Mouse (Mus musculus) midbrain, embryonic 12.5 days (tissue): ENCODE results near the gene Lrp4. TPM values are rescaled to one million over a fixed set of nuclear protein-coding genes. Genes with fewer than 3 reads are reported as not detected.
A peak's percentile ranks its signal among the peaks of the same experiment; 100 is the strongest.

Experiments used
- ATAC-seq: fragments of 200-750 bp; cut with Nextera tagmentation; 2 replicates; pipeline ENCODE4 v1.8.0; 2017; ENCODE audit warnings: low read depth, moderate TSS enrichment, moderate library complexity; ENCODE audit not compliant: low FRiP score
- H3K27ac ChIP-seq: fragments of 300-500 bp; sonication (generic); replicated peaks from 2 replicates; pipeline ENCODE4 v1.5.1; 2016; ENCODE audit warnings: mild to moderate bottlenecking
- H3K27me3 ChIP-seq: fragments of 300-500 bp; sonication (generic); 2 replicates; pipeline ENCODE4 v1.6.1; 2016; ENCODE audit warnings: mild to moderate bottlenecking
- H3K36me3 ChIP-seq: fragments of 300-500 bp; sonication (generic); 2 replicates; pipeline ENCODE4 v1.6.1; 2016
- H3K4me1 ChIP-seq: fragments of 300-500 bp; sonication (generic); 2 replicates; pipeline ENCODE4 v1.6.1; 2016
- H3K4me2 ChIP-seq: fragments of 300-500 bp; sonication (generic); replicated peaks from 2 replicates; pipeline ENCODE4 v1.6.1; 2016; ENCODE audit warnings: mild to moderate bottlenecking, moderate library complexity
- H3K4me3 ChIP-seq: fragments of 300-500 bp; sonication (generic); 2 replicates; pipeline ENCODE4 v1.5.1; 2016; ENCODE audit warnings: mild to moderate bottlenecking
- H3K9ac ChIP-seq: fragments of 300-500 bp; sonication (generic); replicated peaks from 2 replicates; pipeline ENCODE4 v1.6.1; 2016; ENCODE audit warnings: mild to moderate bottlenecking, moderate library complexity
- H3K9me3 ChIP-seq: fragments of 300-500 bp; sonication (generic); 2 replicates; pipeline ENCODE4 v1.6.1; 2016; ENCODE audit warnings: mild to moderate bottlenecking
- WGBS: fragments of 180-500 bp; shearing (Covaris S2); methylation state at CpG from one replicate; pipeline ENCODE4 v1.1.7; 2016; 5-methylcytosine and 5-hydroxymethylcytosine counted together
- polyA plus RNA-seq: library from polyadenylated mRNA; unstranded; fragments of >200 nt; fragmentation: Nextera tagmentation; extraction: Ambion mirVana; gene quantifications from 2 replicates; pipeline ENCODE4 v1.2.1, GENCODE M21; 2016

The Lrp4 gene
- 8.5 and 9.8 TPM in 2 replicates for polyA plus RNA-seq

DNA sequence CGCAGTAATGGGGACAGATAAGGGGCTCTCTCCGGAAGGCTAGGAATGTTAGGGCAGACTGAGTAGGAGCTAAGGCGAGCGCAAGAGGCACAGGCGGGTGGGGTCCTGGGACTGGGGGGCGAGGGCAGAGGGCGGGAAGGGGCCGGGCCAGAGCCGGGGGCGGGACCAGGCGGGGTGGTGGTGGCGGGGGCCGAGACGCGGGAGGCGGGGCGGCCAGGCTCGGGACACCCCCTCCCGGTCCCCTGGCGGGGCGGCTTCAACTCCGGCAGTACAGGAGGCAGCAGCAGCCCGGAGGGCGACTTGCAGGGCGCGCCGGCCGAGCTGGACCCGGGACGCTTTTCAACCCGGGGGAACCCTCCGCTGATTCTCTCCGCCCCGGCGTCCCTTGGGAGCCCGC is at the start of gene Lrp4:
TSS of gene Lrp4 (plus strand) at position 253 of the 397 bp plus-strand sequence.
- Histone ChIP-seq H3K4me1 (peaks cover 47% of the 10 kb centered on the region), H3K9me3 (peaks cover 7% of the 10 kb centered on the region; the same call in 1 of the 2 replicates), H3K9ac (peak within 1 kb of the TSS; percentile 85), H3K4me2 (peak within 1 kb of the TSS; percentile 90), H3K27ac (peak within 1 kb of the TSS; percentile 90), H3K4me3 (peak within 1 kb of the TSS; percentile 74), H3K36me3 (no peaks in the 10 kb centered on the region), H3K27me3 (0 out of 2 replicates have a peak, but pooled peaks cover 14% of the 10 kb centered on the region)
- peak; percentile 78 for ATAC-seq
- WGBS, result under 1% methylated on average over 32 of the region's 36 CpGs

GRCm38 (mm10) chr2:91408031-91408430 is 49.3 kb upstream of the Lrp4 start:
- Histone ChIP-seq H3K9me3 (no peaks in the 10 kb centered on the region), H3K4me2 (no peak overlapping the region), H3K4me3 (no peak overlapping the region), H3K27ac (no peak overlapping the region), H3K4me1 (no peaks in the 10 kb centered on the region), H3K9ac (no peak overlapping the region), H3K27me3 (no peaks in the 10 kb centered on the region), H3K36me3 (no peaks in the 10 kb centered on the region)
- 85% methylated on average over 2 of the region's 2 CpGs for WGBS
- ATAC-seq, result no peak

DNA sequence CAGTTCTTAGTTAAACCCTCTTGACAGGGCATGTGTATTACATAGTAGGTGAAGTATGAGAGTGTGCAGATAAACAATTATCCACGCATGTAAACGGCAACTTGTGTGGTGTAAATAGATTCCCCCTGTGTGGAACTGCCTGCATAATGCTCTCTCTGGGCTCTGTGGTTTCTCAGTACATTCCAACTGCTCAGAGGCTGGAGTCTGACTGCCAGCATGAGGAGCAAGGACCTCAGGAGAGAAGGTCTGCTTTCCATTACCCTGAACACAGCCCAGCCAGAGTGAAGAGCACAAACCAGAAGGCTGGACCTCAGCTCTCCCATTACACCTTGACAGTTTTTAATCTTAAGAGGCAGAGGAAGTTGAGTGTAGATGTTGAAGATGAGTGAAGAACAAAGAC is 45.8 kb upstream of the Lrp4 start:
- 82% methylated on average over 2 of the region's 2 CpGs for WGBS
- Histone ChIP-seq H3K27me3 (no peaks in the 10 kb centered on the region), H3K4me3 (no peak overlapping the region), H3K36me3 (no peaks in the 10 kb centered on the region), H3K9me3 (no peaks in the 10 kb centered on the region), H3K27ac (0 out of 2 replicates have a peak overlapping the region, but pooled peaks have one; percentile 4), H3K9ac (no peak overlapping the region), H3K4me2 (no peak overlapping the region), H3K4me1 (no peaks in the 10 kb centered on the region)
- no peak for ATAC-seq

- 65% methylated on average over 5 of the region's 5 CpGs for WGBS
- no peaks in the 10 kb centered on the region for H3K36me3 ChIP-seq
- no peak overlapping the region for H3K4me2 ChIP-seq
- H3K4me1 ChIP-seq, result no peaks in the 10 kb centered on the region
- no peaks in the 10 kb centered on the region for H3K9me3 ChIP-seq
- H3K9ac ChIP-seq, result no peak overlapping the region
- no peak overlapping the region for H3K4me3 ChIP-seq
- no peak overlapping the region for H3K27ac ChIP-seq
- H3K27me3 ChIP-seq, result no peaks in the 10 kb centered on the region
- ATAC-seq, result no peak
These were observed 45.0 kb upstream of the Lrp4 start for GRCm38 (mm10) chr2:91412361-91412760.

DNA sequence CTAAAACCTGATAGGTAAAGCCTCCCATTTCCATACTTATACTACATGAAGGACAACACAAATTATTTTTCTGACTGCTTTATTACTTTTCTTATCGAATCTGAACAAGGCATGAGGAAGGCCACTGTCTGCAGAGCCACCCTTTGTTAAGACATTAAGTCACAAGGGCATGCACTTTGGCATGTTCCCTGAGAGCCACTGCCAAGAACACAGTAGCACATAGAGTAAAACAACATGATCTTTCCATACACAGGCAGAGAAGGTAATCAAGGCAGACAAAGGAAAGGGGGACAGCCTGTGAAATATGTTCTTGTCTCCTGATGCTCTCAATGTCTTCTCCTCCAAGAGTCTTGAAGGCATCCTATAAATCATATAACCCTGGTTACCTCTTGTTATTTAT is 43.5 kb upstream of the Lrp4 start:
- no peak overlapping the region for H3K4me2 ChIP-seq
- no peaks in the 10 kb centered on the region for H3K36me3 ChIP-seq
- H3K4me1 ChIP-seq, result no peaks in the 10 kb centered on the region
- no peak for ATAC-seq
- no peaks in the 10 kb centered on the region for H3K9me3 ChIP-seq
- no peak overlapping the region for H3K9ac ChIP-seq
- WGBS, result 97% methylated on average over 1 of the region's 1 CpGs
- H3K27me3 ChIP-seq, result no peaks in the 10 kb centered on the region
- no peak overlapping the region for H3K27ac ChIP-seq
- H3K4me3 ChIP-seq, result no peak overlapping the region

DNA sequence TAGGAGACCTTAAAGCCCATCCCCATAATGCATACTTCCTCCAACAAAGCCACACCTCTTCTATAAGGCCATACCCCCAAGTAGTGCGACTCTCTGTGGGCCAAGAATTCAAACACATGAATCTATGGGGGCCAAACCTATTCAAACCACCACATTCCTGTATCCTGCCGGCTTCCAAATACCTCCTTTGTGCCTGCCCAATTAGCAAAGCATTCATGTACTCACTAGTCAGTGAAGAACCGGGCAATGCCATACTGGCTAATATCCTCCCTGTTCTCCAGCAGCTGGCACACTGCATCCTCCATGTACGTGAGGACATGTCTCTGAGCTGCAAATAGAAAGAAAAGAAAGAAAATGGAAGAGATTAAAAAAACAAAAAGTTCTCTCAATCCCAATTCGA is 35.7 kb upstream of the Lrp4 start:
- Histone ChIP-seq H3K4me3 (no peak overlapping the region), H3K4me1 (peaks cover 4% of the 10 kb centered on the region; the same call in 1 of the 2 replicates), H3K4me2 (no peak overlapping the region), H3K27me3 (no peaks in the 10 kb centered on the region), H3K27ac (no peak overlapping the region), H3K9ac (no peak overlapping the region), H3K9me3 (no peaks in the 10 kb centered on the region), H3K36me3 (peaks cover 26% of the 10 kb centered on the region)
- WGBS, result 82% methylated on average over 5 of the region's 5 CpGs
- ATAC-seq, result no peak

GRCm38 (mm10) chr2:91424061-91424720 is 33.1 kb upstream of the Lrp4 start:
- no peak overlapping the region for H3K4me2 ChIP-seq
- whole genome bisulfite sequencing, result 85% methylated on average over 7 of the region's 7 CpGs
- H3K27me3 ChIP-seq, result no peaks in the 10 kb centered on the region
- H3K27ac ChIP-seq, result no peak overlapping the region
- no peak for ATAC-seq
- H3K4me3 ChIP-seq, result no peak overlapping the region
- H3K9ac ChIP-seq, result no peak overlapping the region
- peaks cover 26% of the 10 kb centered on the region for H3K36me3 ChIP-seq
- no peaks in the 10 kb centered on the region for H3K9me3 ChIP-seq
- H3K4me1 ChIP-seq, result peaks cover 13% of the 10 kb centered on the region

GRCm38 (mm10) chr2:91426321-91426720 is 31.0 kb upstream of the Lrp4 start:
- no peak overlapping the region for H3K9ac ChIP-seq
- no peaks in the 10 kb centered on the region for H3K27me3 ChIP-seq
- no peak overlapping the region for H3K4me2 ChIP-seq
- ATAC-seq, result no peak
- no peak overlapping the region for H3K27ac ChIP-seq
- 92% methylated on average over 1 of the region's 1 CpGs for WGBS
- no peaks in the 10 kb centered on the region for H3K9me3 ChIP-seq
- no peak overlapping the region for H3K4me3 ChIP-seq
- H3K36me3 ChIP-seq, result peaks cover 9% of the 10 kb centered on the region
- peaks cover 34% of the 10 kb centered on the region for H3K4me1 ChIP-seq

- no peak for ATAC-seq
- H3K9me3 ChIP-seq, result no peaks in the 10 kb centered on the region
- H3K9ac ChIP-seq, result no peak overlapping the region
- peaks cover 36% of the 10 kb centered on the region for H3K4me1 ChIP-seq
- WGBS, result 86% methylated on average over 3 of the region's 3 CpGs
- H3K4me3 ChIP-seq, result no peak overlapping the region
- no peaks in the 10 kb centered on the region for H3K27me3 ChIP-seq
- H3K36me3 ChIP-seq, result no peaks in the 10 kb centered on the region
- peak overlapping the region; percentile 87 for H3K27ac ChIP-seq
- H3K4me2 ChIP-seq, result no peak overlapping the region
These were observed 28.2 kb upstream of the Lrp4 start for GRCm38 (mm10) chr2:91429146-91429545.

DNA sequence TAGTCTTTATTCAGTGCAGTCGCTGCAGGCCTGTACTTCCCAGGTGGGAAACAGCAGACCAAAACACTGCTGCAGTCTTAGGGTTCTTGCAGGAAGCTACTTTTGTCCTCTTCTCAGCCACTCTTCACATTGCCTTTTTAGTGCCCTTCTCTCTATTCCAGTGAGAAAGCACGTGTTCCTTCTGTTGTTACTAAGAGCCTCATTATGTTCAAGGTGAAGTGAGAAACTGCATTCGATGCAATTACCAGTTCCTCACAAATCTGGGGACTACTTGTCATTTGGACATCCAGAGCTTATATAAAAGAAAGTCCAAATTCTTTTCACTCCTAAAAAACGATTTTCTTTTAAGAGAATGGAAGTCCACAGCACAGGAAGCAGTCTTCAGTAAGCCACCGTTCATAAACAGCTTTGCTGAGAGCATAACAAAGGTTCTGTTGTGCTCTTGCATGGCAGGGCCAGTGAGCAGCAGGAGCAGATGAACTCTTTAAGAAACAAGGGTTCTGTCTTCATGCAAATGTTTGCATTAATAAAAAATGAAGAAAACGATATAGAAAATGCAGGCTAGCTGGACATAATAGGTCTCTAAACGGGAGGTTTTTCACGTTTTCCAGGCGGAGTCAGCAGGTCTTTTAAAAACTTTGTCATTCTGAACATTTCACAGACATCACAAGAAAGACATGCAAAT is 27.3 kb upstream of the Lrp4 start:
- peak; percentile 88 for ATAC-seq
- Histone ChIP-seq H3K36me3 (no peaks in the 10 kb centered on the region), H3K9ac (no peak overlapping the region), H3K27ac (peak overlapping the region; percentile 87), H3K4me3 (no peak overlapping the region), H3K9me3 (no peaks in the 10 kb centered on the region), H3K27me3 (no peaks in the 10 kb centered on the region), H3K4me1 (peaks cover 36% of the 10 kb centered on the region), H3K4me2 (peak overlapping the region; percentile 28)
- WGBS, result 14% methylated on average over 9 of the region's 9 CpGs

DNA sequence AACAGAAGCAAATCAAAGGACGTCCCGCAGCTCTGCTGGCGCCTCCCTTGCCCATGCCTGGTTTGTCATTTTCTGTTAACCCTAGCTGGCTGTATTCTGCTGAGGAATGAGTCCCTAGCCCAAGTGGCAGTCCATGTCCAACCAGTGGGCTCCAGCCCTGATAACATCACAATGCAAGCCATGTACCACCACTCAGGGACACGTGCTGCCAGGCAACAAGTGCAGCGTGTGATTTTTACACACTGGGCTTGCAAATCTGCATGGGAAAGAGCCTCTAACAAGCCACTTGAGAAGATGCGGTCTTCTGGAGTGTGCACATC is 26.8 kb upstream of the Lrp4 start:
- Histone ChIP-seq H3K9ac (no peak overlapping the region), H3K4me1 (peaks cover 36% of the 10 kb centered on the region), H3K27me3 (no peaks in the 10 kb centered on the region), H3K27ac (peak overlapping the region; percentile 87), H3K36me3 (no peaks in the 10 kb centered on the region), H3K4me2 (peak overlapping the region; percentile 28), H3K9me3 (no peaks in the 10 kb centered on the region), H3K4me3 (no peak overlapping the region)
- 11% methylated on average over 6 of the region's 6 CpGs for WGBS
- ATAC-seq, result peak; percentile 93

DNA sequence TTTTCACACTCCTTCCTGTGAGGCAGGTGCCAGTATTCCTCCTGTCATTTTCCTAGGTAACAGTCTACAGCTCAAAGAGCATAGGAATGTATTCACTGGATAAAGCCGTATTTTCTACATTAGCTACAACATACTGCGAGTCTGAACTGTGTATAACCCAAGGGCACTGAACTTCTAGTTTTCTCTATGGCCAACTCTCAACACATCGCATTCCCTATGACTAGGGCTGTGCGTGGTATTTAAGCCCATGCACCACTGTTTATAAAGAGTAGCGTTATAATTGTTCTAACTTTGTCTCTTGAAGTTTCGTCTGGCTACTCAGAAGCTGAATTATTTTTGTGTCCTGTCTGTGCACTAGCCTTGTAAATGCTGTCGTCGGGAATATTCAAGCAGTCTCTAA is 20.6 kb upstream of the Lrp4 start:
- WGBS, result 79% methylated on average over 8 of the region's 8 CpGs
- ATAC-seq, result no peak

More for the DNA sequence above, 20.6 kb upstream of the Lrp4 start:
- H3K9ac ChIP-seq, result no peak overlapping the region
- no peaks in the 10 kb centered on the region for H3K27me3 ChIP-seq
- no peaks in the 10 kb centered on the region for H3K9me3 ChIP-seq
- H3K27ac ChIP-seq, result no peak overlapping the region
- H3K36me3 ChIP-seq, result no peaks in the 10 kb centered on the region
- H3K4me2 ChIP-seq, result no peak overlapping the region
- no peak overlapping the region for H3K4me3 ChIP-seq
- peaks cover 11% of the 10 kb centered on the region for H3K4me1 ChIP-seq
